Mouse (Mus musculus) neural tube, embryonic 11.5 days (tissue): ENCODE measurements at regions not wholly inside any gene's neighbourhood (a gene's known extent, or its start where the extent isn't known, plus 50 kb on each side); places are given as distances from the start of the nearest gene placed in this dataset.
A peak's percentile ranks its signal among the peaks of the same experiment; 100 is the strongest.

Experiments used
- ATAC-seq: fragments of 200-750 bp; cut with Nextera tagmentation; 2 replicates; pipeline ENCODE4 v1.8.0; 2017; ENCODE audit warnings: moderate number of reproducible peaks, mild to moderate bottlenecking, moderate TSS enrichment, moderate library complexity; ENCODE audit not compliant: insufficient read depth, low FRiP score, low TSS enrichment
- DNase-seq: peaks from one replicate; pipeline ENCODE4 v3.0.0-alpha.2; 2015; ENCODE audit warnings: low spot score
- H3K27ac ChIP-seq: fragments of 300-500 bp; sonication (generic); 2 replicates; pipeline ENCODE4 v1.5.1; 2014; ENCODE audit warnings: low read depth, mild to moderate bottlenecking, low read length
- H3K27me3 ChIP-seq: fragments of 300-500 bp; sonication (generic); 2 replicates; pipeline ENCODE4 v1.6.1; 2014; ENCODE audit warnings: mild to moderate bottlenecking, low read length, mixed read lengths; ENCODE audit not compliant: control insufficient read depth, insufficient read depth
- H3K36me3 ChIP-seq: fragments of 300-500 bp; sonication (generic); 2 replicates; pipeline ENCODE4 v1.6.1; 2014; ENCODE audit warnings: mild to moderate bottlenecking, low read length, moderate library complexity, mixed read lengths; ENCODE audit not compliant: control insufficient read depth, insufficient read depth
- H3K4me1 ChIP-seq: fragments of 300-500 bp; sonication (generic); 2 replicates; pipeline ENCODE4 v1.6.1; 2014; ENCODE audit warnings: low read length, mixed read lengths; ENCODE audit not compliant: control insufficient read depth, insufficient read depth
- H3K4me2 ChIP-seq: fragments of 300-500 bp; sonication (generic); 2 replicates; pipeline ENCODE4 v1.6.1; 2014; ENCODE audit warnings: low read depth, mild to moderate bottlenecking, moderate library complexity
- H3K4me3 ChIP-seq: fragments of 300-500 bp; sonication (generic); 2 replicates; pipeline ENCODE4 v1.5.1; 2014; ENCODE audit warnings: low read depth, low read length
- H3K9ac ChIP-seq: fragments of 300-500 bp; sonication (generic); 2 replicates; pipeline ENCODE4 v1.6.1; 2014; ENCODE audit warnings: mild to moderate bottlenecking, low read length
- H3K9me3 ChIP-seq: fragments of 300-500 bp; sonication (generic); 2 replicates; pipeline ENCODE4 v1.6.1; 2016; ENCODE audit warnings: low read length; ENCODE audit not compliant: control insufficient read depth
- WGBS: fragments of 180-500 bp; shearing (Covaris S2); extraction: QIAGEN DNeasy Blood & Tissue Kit; methylation state at CpG from one replicate; pipeline ENCODE4 v1.1.7; 2014; 5-methylcytosine and 5-hydroxymethylcytosine counted together

DNA sequence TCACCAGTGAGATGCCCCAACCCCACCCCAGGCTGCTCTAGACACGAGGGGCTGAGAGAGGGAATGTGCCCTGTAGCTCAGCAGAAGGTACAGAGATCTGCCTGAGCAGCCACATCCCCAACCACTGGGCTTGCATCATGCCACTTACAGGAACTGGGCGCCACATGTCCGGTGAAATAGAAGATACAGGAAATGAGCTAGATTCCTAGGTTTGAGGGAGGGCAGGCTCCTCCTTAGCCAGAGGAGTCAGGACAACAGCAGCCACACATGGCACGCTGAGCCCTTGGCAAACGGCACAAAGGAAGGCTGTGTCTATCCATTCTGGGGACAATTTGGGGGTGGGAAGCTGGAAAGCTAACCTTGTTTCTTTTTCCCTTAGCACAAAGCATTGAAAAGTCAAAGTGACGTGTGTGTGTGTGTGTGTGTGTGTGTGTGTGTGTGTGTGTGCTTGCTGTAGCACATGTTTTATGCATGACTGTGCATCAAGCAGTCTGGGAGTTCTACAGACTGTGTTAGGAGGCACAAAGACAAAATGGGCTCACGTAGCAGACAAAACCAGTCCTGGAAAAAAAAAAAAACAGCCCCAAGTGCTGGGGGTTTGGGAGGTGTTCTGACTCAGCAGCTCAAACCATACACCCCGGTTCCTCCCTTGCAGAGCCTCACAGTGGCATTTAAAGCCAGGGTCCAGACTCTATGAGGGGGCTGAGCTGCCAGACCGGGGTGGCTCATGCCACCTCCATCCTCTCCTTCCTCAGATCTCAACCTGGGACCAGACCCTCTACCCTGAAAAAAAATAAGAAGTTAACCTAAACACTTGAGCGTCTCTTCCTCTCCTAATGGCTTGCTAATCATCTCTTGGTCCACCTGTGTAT is 343.7 kb upstream of the Smim15 start:
- Histone ChIP-seq H3K36me3 (no peaks in the 10 kb centered on the region), H3K4me2 (no peak overlapping the region), H3K4me3 (no peak overlapping the region), H3K9ac (peak overlapping the region; percentile 24; the same call in 1 of the 2 replicates), H3K27ac (no peak overlapping the region), H3K9me3 (no peaks in the 10 kb centered on the region), H3K4me1 (0 out of 2 replicates have a peak, but pooled peaks cover 6% of the 10 kb centered on the region), H3K27me3 (no peaks in the 10 kb centered on the region)
- ATAC-seq (peak; percentile 76; the same call in 1 of the 2 replicates), DNase-seq (peak; percentile 54)
- WGBS = 47% methylated on average over 10 of the region's 10 CpGs

DNA sequence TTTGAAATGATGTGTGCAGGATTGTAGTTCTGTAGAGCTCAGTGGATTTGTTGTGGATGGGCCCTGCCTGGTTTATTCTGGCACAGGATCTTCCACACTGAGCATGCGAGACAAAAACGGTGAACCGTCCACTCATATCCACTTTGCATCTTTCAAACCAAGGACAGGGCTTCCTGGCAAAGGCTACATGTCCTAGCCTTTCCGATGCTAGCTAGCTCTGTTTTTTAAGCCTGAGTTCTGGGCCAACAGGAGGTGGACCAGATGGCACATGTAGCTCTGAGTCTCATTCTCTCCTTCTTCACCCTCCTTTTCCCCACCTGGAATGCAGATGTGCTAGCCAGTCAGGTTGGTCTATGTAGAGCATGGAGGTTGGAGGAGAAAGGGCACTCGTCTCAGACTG is 345.0 kb upstream of the Smim15 start:
- WGBS = 87% methylated on average over 5 of the region's 5 CpGs
- no peaks in the 10 kb centered on the region for H3K9me3 ChIP-seq
- H3K9ac ChIP-seq = no peak overlapping the region
- DNase-seq (no peak), ATAC-seq (no peak)
- 0 out of 2 replicates have a peak, but pooled peaks cover 6% of the 10 kb centered on the region for H3K4me1 ChIP-seq
- H3K27ac ChIP-seq = no peak overlapping the region
- H3K4me2 ChIP-seq = no peak overlapping the region
- no peak overlapping the region for H3K4me3 ChIP-seq
- H3K27me3 ChIP-seq = no peaks in the 10 kb centered on the region
- H3K36me3 ChIP-seq = no peaks in the 10 kb centered on the region

DNA sequence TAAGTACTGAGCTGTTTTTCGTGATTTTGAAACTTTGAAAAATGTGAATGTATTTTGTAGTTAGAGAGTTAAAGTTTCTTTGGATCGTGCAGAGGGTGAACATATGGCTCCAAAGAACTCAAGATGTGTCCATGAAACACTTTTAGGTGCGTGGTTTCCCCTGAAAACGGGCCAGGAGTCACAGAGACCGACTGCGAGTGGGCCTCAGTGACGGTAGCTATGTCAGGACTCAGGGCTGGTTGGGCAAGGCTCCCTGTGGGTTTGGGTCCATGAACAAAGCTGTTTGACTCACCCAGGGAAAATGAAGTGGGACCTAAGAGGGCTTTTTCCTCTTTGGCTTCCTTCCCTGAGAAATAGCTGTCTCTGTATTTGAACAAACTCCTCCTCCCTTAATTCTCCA is 345.9 kb upstream of the Smim15 start:
- no peak for DNase-seq
- Histone ChIP-seq H3K4me3 (no peak overlapping the region), H3K9me3 (no peaks in the 10 kb centered on the region), H3K4me1 (0 out of 2 replicates have a peak, but pooled peaks cover 6% of the 10 kb centered on the region), H3K9ac (no peak overlapping the region), H3K27me3 (no peaks in the 10 kb centered on the region), H3K27ac (no peak overlapping the region), H3K36me3 (no peaks in the 10 kb centered on the region), H3K4me2 (no peak overlapping the region)
- 93% methylated on average over 7 of the region's 7 CpGs for WGBS
- ATAC-seq = no peak

DNA sequence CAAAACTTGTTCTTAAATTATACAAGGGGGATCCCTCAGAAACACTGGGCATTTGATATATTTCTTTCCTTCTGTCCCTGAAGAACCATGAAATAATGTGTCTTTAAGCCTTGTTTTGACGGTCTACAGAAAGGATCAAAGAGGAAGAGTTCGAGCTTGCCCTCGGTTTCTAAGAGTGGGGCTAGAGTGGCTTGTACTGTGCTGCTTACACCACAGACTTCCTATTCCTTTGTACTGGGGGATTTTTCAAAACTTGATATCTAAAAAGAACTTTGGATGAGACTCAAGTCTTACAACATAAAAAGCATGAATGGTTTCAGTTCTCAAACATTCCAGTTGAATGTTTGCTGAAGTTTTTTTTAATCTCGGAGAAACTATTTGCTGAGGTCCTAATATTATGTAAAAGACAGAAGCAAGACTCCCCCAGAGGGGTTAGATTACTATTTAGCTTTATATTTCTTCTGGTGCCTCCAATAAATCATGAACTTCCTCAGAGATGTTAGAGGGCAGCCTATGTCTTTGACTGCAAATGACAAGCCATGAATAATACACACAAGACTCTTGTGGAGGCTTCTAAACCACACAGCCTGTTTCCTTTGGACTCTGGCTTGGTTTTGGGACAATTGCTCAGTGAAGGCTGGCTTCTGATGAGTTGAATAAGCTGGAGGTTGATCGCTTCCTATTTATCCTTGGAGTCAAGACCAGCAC is 352.0 kb upstream of the Smim15 start:
- H3K9me3 ChIP-seq = no peaks in the 10 kb centered on the region
- no peak overlapping the region for H3K27ac ChIP-seq
- no peak overlapping the region for H3K4me2 ChIP-seq
- WGBS = 89% methylated on average over 5 of the region's 5 CpGs
- H3K9ac ChIP-seq = no peak overlapping the region
- H3K36me3 ChIP-seq = no peaks in the 10 kb centered on the region
- no peak overlapping the region for H3K4me3 ChIP-seq
- ATAC-seq = no peak
- DNase-seq = no peak
- no peaks in the 10 kb centered on the region for H3K27me3 ChIP-seq
- no peaks in the 10 kb centered on the region for H3K4me1 ChIP-seq

DNA sequence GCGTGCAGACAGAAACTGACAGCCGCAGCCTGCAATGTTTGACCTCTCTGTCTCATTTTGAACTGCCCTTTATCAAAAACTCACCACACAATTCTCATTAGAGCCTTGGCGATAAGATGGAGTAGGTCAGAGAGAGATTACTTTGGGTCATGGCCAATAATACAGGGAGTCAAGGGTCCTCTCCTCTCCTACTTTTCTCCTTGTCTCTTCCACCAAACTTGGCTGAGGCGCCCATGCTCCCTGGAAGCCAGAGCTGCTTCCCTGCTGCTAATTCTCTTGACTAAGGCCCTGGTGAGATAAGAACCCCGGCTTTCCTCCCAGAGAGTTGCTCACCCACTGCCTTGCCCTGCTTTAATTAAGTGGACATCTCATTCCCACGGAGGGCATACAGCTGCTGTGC is 355.3 kb upstream of the Smim15 start:
- H3K36me3 ChIP-seq = no peaks in the 10 kb centered on the region
- H3K4me1 ChIP-seq = no peaks in the 10 kb centered on the region
- WGBS = 75% methylated on average over 6 of the region's 6 CpGs
- DNase-seq (no peak), ATAC-seq (no peak)
- no peaks in the 10 kb centered on the region for H3K27me3 ChIP-seq
- no peak overlapping the region for H3K9ac ChIP-seq
- H3K4me2 ChIP-seq = no peak overlapping the region
- no peaks in the 10 kb centered on the region for H3K9me3 ChIP-seq
- no peak overlapping the region for H3K4me3 ChIP-seq
- H3K27ac ChIP-seq = no peak overlapping the region

DNA sequence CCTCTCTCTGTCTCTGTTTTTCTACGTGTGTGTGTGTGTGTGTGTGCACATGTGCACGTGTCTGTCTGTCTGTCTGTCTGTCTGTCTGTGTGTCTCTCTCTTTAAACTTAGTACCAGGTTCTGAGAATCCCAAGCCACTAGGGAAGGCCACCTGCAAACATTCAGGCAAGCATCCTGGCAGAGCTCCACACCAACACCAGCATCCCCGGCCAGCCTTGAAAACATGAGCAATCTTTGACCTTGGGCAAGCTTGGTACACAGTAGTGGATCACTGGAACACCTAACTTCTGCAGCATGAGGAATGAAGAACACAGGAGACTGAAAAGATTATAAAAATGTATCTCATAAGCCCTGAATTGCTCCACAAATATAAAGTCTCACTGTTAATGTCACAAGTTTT is 359.0 kb upstream of the Smim15 start:
- no peaks in the 10 kb centered on the region for H3K4me1 ChIP-seq
- WGBS = 88% methylated on average over 3 of the region's 3 CpGs
- no peaks in the 10 kb centered on the region for H3K36me3 ChIP-seq
- H3K9ac ChIP-seq = no peak overlapping the region
- no peak overlapping the region for H3K4me2 ChIP-seq
- H3K9me3 ChIP-seq = no peaks in the 10 kb centered on the region
- no peak for DNase-seq
- no peak for ATAC-seq
- H3K27ac ChIP-seq = no peak overlapping the region
- no peak overlapping the region for H3K4me3 ChIP-seq
- H3K27me3 ChIP-seq = no peaks in the 10 kb centered on the region

DNA sequence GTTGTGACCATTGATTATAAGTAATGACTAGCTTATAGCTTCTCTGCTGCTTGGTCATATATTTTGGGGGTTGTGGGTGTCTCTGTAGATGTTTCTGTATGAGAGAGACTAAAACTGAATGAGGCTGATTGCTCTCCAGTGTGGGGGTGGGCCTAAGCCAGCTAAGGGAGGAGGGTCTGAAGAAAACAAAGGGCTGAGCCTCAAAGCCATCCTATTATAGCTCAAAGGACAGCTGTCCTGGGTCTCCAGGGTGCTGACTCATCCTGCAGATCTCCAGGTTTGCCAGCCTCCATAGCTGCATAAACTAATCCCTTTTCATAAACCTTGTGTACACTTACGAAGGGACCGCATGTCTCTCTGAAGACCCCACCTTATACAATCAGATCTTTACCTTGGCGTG is 360.3 kb upstream of the Smim15 start:
- Histone ChIP-seq H3K27ac (no peak overlapping the region), H3K9ac (no peak overlapping the region), H3K4me2 (no peak overlapping the region), H3K27me3 (no peaks in the 10 kb centered on the region), H3K9me3 (no peaks in the 10 kb centered on the region), H3K4me3 (no peak overlapping the region), H3K4me1 (no peaks in the 10 kb centered on the region), H3K36me3 (no peaks in the 10 kb centered on the region)
- DNase-seq = no peak
- WGBS = 82% methylated on average over 3 of the region's 3 CpGs
- no peak for ATAC-seq

DNA sequence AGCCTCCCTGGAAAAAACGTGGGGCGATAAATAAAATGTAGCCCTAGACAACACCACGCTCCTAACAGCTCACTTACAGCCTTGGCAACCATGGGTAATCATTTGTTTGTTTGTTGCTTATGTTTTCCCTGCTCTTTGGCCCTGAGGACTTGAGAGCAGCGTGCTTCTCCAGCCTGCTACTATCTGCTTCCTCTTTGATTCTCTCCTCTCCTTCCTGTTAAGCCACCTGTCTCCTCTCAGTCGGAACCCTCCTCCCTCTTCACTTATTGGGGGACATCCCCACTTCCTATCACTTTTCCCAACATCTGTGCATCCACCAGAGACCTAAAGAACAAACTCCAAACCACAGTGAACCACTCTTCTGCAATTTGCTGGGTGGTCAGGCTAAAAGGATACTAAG is 362.5 kb upstream of the Smim15 start:
- H3K4me2 ChIP-seq = no peak overlapping the region
- H3K27me3 ChIP-seq = no peaks in the 10 kb centered on the region
- ATAC-seq = no peak
- WGBS = 86% methylated on average over 5 of the region's 5 CpGs
- H3K9me3 ChIP-seq = no peaks in the 10 kb centered on the region
- no peak overlapping the region for H3K4me3 ChIP-seq
- no peaks in the 10 kb centered on the region for H3K36me3 ChIP-seq
- no peak for DNase-seq
- no peak overlapping the region for H3K9ac ChIP-seq
- H3K27ac ChIP-seq = no peak overlapping the region
- H3K4me1 ChIP-seq = no peaks in the 10 kb centered on the region

DNA sequence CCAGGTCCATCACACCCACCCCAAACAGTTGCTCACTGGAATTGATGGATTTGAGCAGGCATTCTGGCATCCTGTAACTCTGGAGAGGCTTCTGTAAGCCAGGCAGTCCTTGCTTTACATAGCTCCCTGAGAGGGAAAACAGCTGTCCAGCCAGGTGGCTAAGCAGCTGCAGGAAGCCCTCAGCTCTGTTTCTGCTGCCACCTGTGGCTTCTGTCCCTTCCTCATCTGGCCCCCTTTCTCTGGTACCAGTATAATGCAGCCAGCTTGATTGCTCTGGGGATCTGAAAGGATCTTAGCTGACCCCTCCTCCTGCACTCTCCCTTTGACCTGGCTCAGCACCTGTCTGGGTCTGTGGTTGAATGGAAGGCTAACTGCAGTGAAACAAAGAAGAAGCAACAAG is 365.4 kb upstream of the Smim15 start:
- ATAC-seq (no peak), DNase-seq (no peak)
- no peaks in the 10 kb centered on the region for H3K4me1 ChIP-seq
- no peak overlapping the region for H3K27ac ChIP-seq
- H3K4me2 ChIP-seq = no peak overlapping the region
- no peaks in the 10 kb centered on the region for H3K36me3 ChIP-seq
- no peak overlapping the region for H3K9ac ChIP-seq
- no peaks in the 10 kb centered on the region for H3K9me3 ChIP-seq
- no peaks in the 10 kb centered on the region for H3K27me3 ChIP-seq
- no peak overlapping the region for H3K4me3 ChIP-seq
